Mouse (Mus musculus): ENCODE measurements around the gene Ryr2. TPM values are rescaled to one million over a fixed set of nuclear protein-coding genes. Genes with fewer than 3 reads are reported as not detected.

Ryr2 gene
- polyA plus RNA-seq, 1 experiment: 0.13 TPM

GRCm38 (mm10) chr13:12132160-12132710, 25.5 kb upstream of the Ryr2 start:
- no peak for DNase-seq
- no peaks in the 10 kb centered on the region for H3K4me1 ChIP-seq (ENCODE audit: control insufficient read depth, insufficient read depth, low read length)
- no peak for TF ChIP-seq CTCF (conservative IDR thresholded peaks at IDR 0.05; ENCODE audit: insufficient read depth, insufficient read length, low read depth, low read length)
- no peak for TF ChIP-seq POLR2A (IDR thresholded peaks at IDR 0.05; ENCODE audit: low read depth, low read length)
- H3K4me3 ChIP-seq (ENCODE audit: insufficient read depth, low read depth, low read length): no peak overlapping the region
- no peaks in the 10 kb centered on the region for H3K36me3 ChIP-seq (ENCODE audit: control insufficient read depth, insufficient read depth, low read length)
- no peak overlapping the region for H3K27ac ChIP-seq (ENCODE audit: insufficient read depth, low read depth, low read length)
- no peaks in the 10 kb centered on the region for H3K27me3 ChIP-seq (replicated peaks; ENCODE audit: control insufficient read depth, insufficient read depth, low read length)
- WGBS: 78% methylated on average over 3 of the region's 3 CpGs

GRCm38 (mm10) chr13:12129121-12129520, 22.4 kb upstream of the Ryr2 start:
- H3K4me3 ChIP-seq (ENCODE audit: insufficient read depth, low read depth, low read length): no peak overlapping the region
- WGBS: 87% methylated on average over 1 of the region's 1 CpGs
- no peaks in the 10 kb centered on the region for H3K27me3 ChIP-seq (replicated peaks; ENCODE audit: control insufficient read depth, insufficient read depth, low read length)
- H3K27ac ChIP-seq (ENCODE audit: insufficient read depth, low read depth, low read length): no peak overlapping the region
- H3K4me1 ChIP-seq (ENCODE audit: control insufficient read depth, insufficient read depth, low read length): no peaks in the 10 kb centered on the region
- no peak for DNase-seq
- no peaks in the 10 kb centered on the region for H3K36me3 ChIP-seq (ENCODE audit: control insufficient read depth, insufficient read depth, low read length)
- TF ChIP-seq CTCF (conservative IDR thresholded peaks at IDR 0.05; ENCODE audit: insufficient read depth, insufficient read length, low read depth, low read length) (no peak), POLR2A (IDR thresholded peaks at IDR 0.05; ENCODE audit: low read depth, low read length) (no peak)

- no peak overlapping the region for H3K27ac ChIP-seq (ENCODE audit: insufficient read depth, low read depth, low read length)
- H3K4me1 ChIP-seq (ENCODE audit: control insufficient read depth, insufficient read depth, low read length): no peaks in the 10 kb centered on the region
- no peak overlapping the region for H3K4me3 ChIP-seq (ENCODE audit: insufficient read depth, low read depth, low read length)
- DNase-seq: no peak
- no peaks in the 10 kb centered on the region for H3K27me3 ChIP-seq (replicated peaks; ENCODE audit: control insufficient read depth, insufficient read depth, low read length)
- TF ChIP-seq CTCF (conservative IDR thresholded peaks at IDR 0.05; ENCODE audit: insufficient read depth, insufficient read length, low read depth, low read length) (no peak), POLR2A (IDR thresholded peaks at IDR 0.05; ENCODE audit: low read depth, low read length) (no peak)
- no peaks in the 10 kb centered on the region for H3K36me3 ChIP-seq (ENCODE audit: control insufficient read depth, insufficient read depth, low read length)
Observed at GRCm38 (mm10) chr13:12126099-12126498, 19.4 kb upstream of the Ryr2 start.

GRCm38 (mm10) chr13:12124940-12125540, 18.3 kb upstream of the Ryr2 start:
- H3K27me3 ChIP-seq (replicated peaks; ENCODE audit: control insufficient read depth, insufficient read depth, low read length): no peaks in the 10 kb centered on the region
- no peak overlapping the region for H3K4me3 ChIP-seq (ENCODE audit: insufficient read depth, low read depth, low read length)
- peak; percentile 72 for DNase-seq
- no peaks in the 10 kb centered on the region for H3K36me3 ChIP-seq (ENCODE audit: control insufficient read depth, insufficient read depth, low read length)
- TF ChIP-seq POLR2A (IDR thresholded peaks at IDR 0.05; ENCODE audit: low read depth, low read length): no peak
- no peak for TF ChIP-seq CTCF (conservative IDR thresholded peaks at IDR 0.05; ENCODE audit: insufficient read depth, insufficient read length, low read depth, low read length)
- H3K4me1 ChIP-seq (ENCODE audit: control insufficient read depth, insufficient read depth, low read length): no peaks in the 10 kb centered on the region
- H3K27ac ChIP-seq (ENCODE audit: insufficient read depth, low read depth, low read length): no peak overlapping the region
- 52% methylated on average over 7 of the region's 7 CpGs for WGBS

GRCm38 (mm10) chr13:12115551-12115950, 8.8 kb upstream of the Ryr2 start:
- no peaks in the 10 kb centered on the region for H3K4me1 ChIP-seq (ENCODE audit: control insufficient read depth, insufficient read depth, low read length)
- no peak overlapping the region for H3K27ac ChIP-seq (ENCODE audit: insufficient read depth, low read depth, low read length)
- WGBS: 88% methylated on average over 8 of the region's 8 CpGs
- no peak overlapping the region for H3K4me3 ChIP-seq (ENCODE audit: insufficient read depth, low read depth, low read length)
- TF ChIP-seq POLR2A (IDR thresholded peaks at IDR 0.05; ENCODE audit: low read depth, low read length) (no peak), CTCF (conservative IDR thresholded peaks at IDR 0.05; ENCODE audit: insufficient read depth, insufficient read length, low read depth, low read length) (no peak)
- no peaks in the 10 kb centered on the region for H3K36me3 ChIP-seq (ENCODE audit: control insufficient read depth, insufficient read depth, low read length)
- no peak for DNase-seq
- no peaks in the 10 kb centered on the region for H3K27me3 ChIP-seq (replicated peaks; ENCODE audit: control insufficient read depth, insufficient read depth, low read length)

GRCm38 (mm10) chr13:12114816-12115215, 8.1 kb upstream of the Ryr2 start:
- Histone ChIP-seq H3K4me3 (ENCODE audit: insufficient read depth, low read depth, low read length) (no peak overlapping the region), H3K27ac (ENCODE audit: insufficient read depth, low read depth, low read length) (no peak overlapping the region), H3K36me3 (ENCODE audit: control insufficient read depth, insufficient read depth, low read length) (no peaks in the 10 kb centered on the region), H3K4me1 (ENCODE audit: control insufficient read depth, insufficient read depth, low read length) (no peaks in the 10 kb centered on the region), H3K27me3 (replicated peaks; ENCODE audit: control insufficient read depth, insufficient read depth, low read length) (no peaks in the 10 kb centered on the region)
- TF ChIP-seq CTCF (conservative IDR thresholded peaks at IDR 0.05; ENCODE audit: insufficient read depth, insufficient read length, low read depth, low read length) (no peak), POLR2A (IDR thresholded peaks at IDR 0.05; ENCODE audit: low read depth, low read length) (no peak)
- no peak for DNase-seq
- WGBS: 68% methylated on average over 1 of the region's 1 CpGs

GRCm38 (mm10) chr13:12108955-12109354, 2.2 kb upstream of the Ryr2 start:
- Histone ChIP-seq H3K27me3 (replicated peaks; ENCODE audit: control insufficient read depth, insufficient read depth, low read length) (no peaks in the 10 kb centered on the region), H3K36me3 (ENCODE audit: control insufficient read depth, insufficient read depth, low read length) (no peaks in the 10 kb centered on the region), H3K27ac (ENCODE audit: insufficient read depth, low read depth, low read length) (no peak overlapping the region), H3K4me1 (ENCODE audit: control insufficient read depth, insufficient read depth, low read length) (no peaks in the 10 kb centered on the region), H3K4me3 (ENCODE audit: insufficient read depth, low read depth, low read length) (no peak overlapping the region)
- TF ChIP-seq CTCF (conservative IDR thresholded peaks at IDR 0.05; ENCODE audit: insufficient read depth, insufficient read length, low read depth, low read length) (no peak), POLR2A (IDR thresholded peaks at IDR 0.05; ENCODE audit: low read depth, low read length) (no peak)
- DNase-seq: no peak
- WGBS: 97% methylated on average over 1 of the region's 1 CpGs

All from kidney, adult 2 months (tissue).